Mouse (Mus musculus): Measurements from ENCODE around the gene Hist1h4m.
"Not testable (repeated sequence)": the region's sequence is repeated elsewhere in the genome, so short reads cannot be mapped to it uniquely, and the experiment has no call there.

Hist1h4m gene

GRCm38 (mm10) chr13:21810073-21810472 is 1.5 kb upstream of the Hist1h4m start, which contains the start of the genes Hist1h2bq and Hist1h2ao:
TSS of gene Hist1h2bq (minus strand) at chr13:21810197.
TSS of gene Hist1h2ao (plus strand) at chr13:21810465.
- not testable (repeated sequence) for DNase-seq (ENCODE audit: extremely low read depth, low read depth, low spot score)

- not testable (repeated sequence) for DNase-seq (ENCODE audit: extremely low read depth, low read depth, low spot score)
Measured at GRCm38 (mm10) chr13:21811074-21811473, 472 bp upstream of the Hist1h4m start.

GRCm38 (mm10) chr13:21812092-21812491 is 546 bp downstream of the Hist1h4m start:
- not testable (repeated sequence) for DNase-seq (ENCODE audit: extremely low read depth, low read depth, low spot score)

- DNase-seq (ENCODE audit: extremely low read depth, low read depth, low spot score) = not testable (repeated sequence)
Measured at GRCm38 (mm10) chr13:21820082-21820890, 8.7 kb downstream of the Hist1h4m start.

GRCm38 (mm10) chr13:21828511-21828910 is 17.0 kb downstream of the Hist1h4m start:
- DNase-seq (ENCODE audit: extremely low read depth, low read depth, low spot score) = no peak

GRCm38 (mm10) chr13:21830344-21830743 is 18.8 kb downstream of the Hist1h4m start:
- no peak for DNase-seq (ENCODE audit: extremely low read depth, low read depth, low spot score)

GRCm38 (mm10) chr13:21831418-21832394 is 20.2 kb downstream of the Hist1h4m start, which contains the start of gene Hist1h4n:
TSS of gene Hist1h4n (minus strand) at chr13:21832196.
- DNase-seq (ENCODE audit: extremely low read depth, low read depth, low spot score) = not testable (repeated sequence)

- not testable (repeated sequence) for DNase-seq (ENCODE audit: extremely low read depth, low read depth, low spot score)
Measured at GRCm38 (mm10) chr13:21833461-21833860, 21.9 kb downstream of the Hist1h4m start, which contains the start of the genes Hist1h2ap and Hist1h2br. TSS of gene Hist1h2ap (minus strand) at chr13:21833507. TSS of gene Hist1h2br (plus strand) at chr13:21833743.

GRCm38 (mm10) chr13:21840508-21840907 is 29.0 kb downstream of the Hist1h4m start:
- not testable (repeated sequence) for DNase-seq (ENCODE audit: extremely low read depth, low read depth, low spot score)

GRCm38 (mm10) chr13:21846356-21846755 is 34.8 kb downstream of the Hist1h4m start:
- not testable (repeated sequence) for DNase-seq (ENCODE audit: extremely low read depth, low read depth, low spot score)

GRCm38 (mm10) chr13:21847883-21848282 is 36.3 kb downstream of the Hist1h4m start:
- DNase-seq (ENCODE audit: extremely low read depth, low read depth, low spot score) = no peak

GRCm38 (mm10) chr13:21850696-21851095 is 39.1 kb downstream of the Hist1h4m start:
- not testable (repeated sequence) for DNase-seq (ENCODE audit: extremely low read depth, low read depth, low spot score)

- no peak for DNase-seq (ENCODE audit: extremely low read depth, low read depth, low spot score)
Measured at GRCm38 (mm10) chr13:21852215-21852945, 40.8 kb downstream of the Hist1h4m start.

GRCm38 (mm10) chr13:21855146-21855545 is 43.6 kb downstream of the Hist1h4m start:
- DNase-seq (ENCODE audit: extremely low read depth, low read depth, low spot score) = no peak

- no peak for DNase-seq (ENCODE audit: extremely low read depth, low read depth, low spot score)
Measured at GRCm38 (mm10) chr13:21855698-21856162, 44.2 kb downstream of the Hist1h4m start.

GRCm38 (mm10) chr13:21861608-21862007 is 50.1 kb downstream of the Hist1h4m start:
- DNase-seq (ENCODE audit: extremely low read depth, low read depth, low spot score) = no peak

Data from fat pad, adult 2 months (tissue).